Mouse (Mus musculus): ENCODE measurements around the gene Ptpa.

DNA sequence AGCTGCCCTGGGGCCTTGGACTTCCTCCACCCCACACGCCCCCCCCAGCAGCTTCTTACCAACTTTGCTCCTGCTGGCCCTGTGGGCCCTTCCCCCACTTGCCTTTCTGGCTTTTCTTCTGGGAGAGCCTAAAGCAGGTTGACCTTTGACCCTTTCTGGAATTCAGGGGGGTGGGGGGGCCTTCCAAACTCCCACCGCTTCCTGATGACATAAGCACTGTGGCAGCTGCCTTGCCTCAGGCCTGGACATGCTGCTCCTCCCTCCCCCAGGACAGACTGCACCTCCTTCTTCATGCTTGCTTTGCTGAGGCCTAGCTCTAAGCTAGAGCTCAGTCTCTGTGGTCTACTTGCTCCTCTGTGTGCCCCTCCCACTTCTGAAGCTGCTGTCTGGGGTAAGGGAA, 29.5 kb downstream of the Ptpa start:
- TF ChIP-seq EP300 (IDR thresholded peaks at IDR 0.05) (peak; percentile 37; the same call in 1 of the 2 replicates), CTCF (IDR thresholded peaks at IDR 0.05) (no peak)

All from lung, postnatal 0 days (tissue).